Mouse (Mus musculus): ENCODE measurements around the gene Ggta1. TPM values are rescaled to one million over a fixed set of nuclear protein-coding genes. Genes with fewer than 3 reads are reported as not detected.

Gene Ggta1
- polyA plus RNA-seq, 1 experiment from 2014 or later = 18.6 TPM

DNA sequence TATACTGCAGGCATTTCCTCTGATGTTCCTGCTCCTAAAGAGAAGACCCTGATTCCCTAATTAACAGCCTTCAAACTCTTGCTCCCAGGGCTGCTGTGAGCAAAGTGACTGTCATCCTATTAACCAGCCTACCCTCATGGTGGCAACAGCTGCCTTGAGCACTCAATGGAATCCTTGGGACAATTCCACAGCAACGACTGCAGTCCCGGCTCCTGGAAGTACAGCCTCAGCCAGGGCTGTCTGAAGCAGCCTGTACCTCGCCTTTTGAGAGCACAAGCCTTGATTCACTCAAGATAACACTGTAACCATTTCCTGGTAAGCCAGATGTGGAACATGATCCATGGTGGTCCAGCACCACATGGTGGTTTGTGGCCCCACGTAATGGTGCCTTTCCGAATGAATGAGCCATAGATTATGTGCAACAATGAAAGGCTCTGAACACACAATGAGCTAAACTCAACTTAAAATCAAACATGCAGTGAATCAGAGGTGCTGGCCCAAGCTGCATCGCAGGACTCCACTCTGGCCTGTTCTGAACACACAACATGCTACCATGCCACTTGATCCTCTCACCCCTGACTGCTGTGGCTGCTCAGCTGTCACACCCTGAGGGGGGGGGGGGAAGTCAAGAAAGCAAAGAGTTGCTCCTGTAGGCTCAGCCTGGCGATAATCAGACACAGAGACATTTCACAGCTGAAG lies 14.7 kb downstream of the Ggta1 start:
- no peak for DNase-seq (ENCODE audit: low spot score)

DNA sequence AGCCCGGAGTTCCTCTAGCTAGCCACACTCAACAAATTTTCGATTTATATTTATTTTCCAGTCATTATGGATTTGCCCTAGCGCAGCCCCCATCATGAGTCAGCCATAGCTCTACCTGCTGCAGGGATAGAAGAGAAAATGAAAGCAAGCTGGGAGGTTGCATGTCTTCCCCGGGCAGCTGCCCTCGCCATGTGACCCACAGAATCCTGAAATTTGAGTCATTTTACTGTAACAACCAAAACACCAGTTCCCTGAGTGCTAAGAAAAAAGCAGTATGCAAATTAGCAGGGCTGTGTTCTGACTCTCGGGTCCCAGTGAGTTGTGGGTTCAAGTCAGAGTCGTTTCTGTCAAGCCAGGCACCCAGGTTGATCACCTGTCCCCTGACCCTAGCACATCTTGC lies 15.6 kb downstream of the Ggta1 start:
- H3K27ac ChIP-seq (ENCODE audit: low read depth, low read length) = peak overlapping the region; percentile 38; the same call in 1 of the 2 replicates
- H3K4me2 ChIP-seq = peak overlapping the region; percentile 9
- peaks cover 78% of the 10 kb centered on the region for H3K4me1 ChIP-seq (replicated peaks; ENCODE audit: control insufficient read depth, insufficient read depth, low read length)
- WGBS = 80% methylated on average over 7 of the region's 7 CpGs
- H3K36me3 ChIP-seq (ENCODE audit: control insufficient read depth, insufficient read depth, low read length) = no peaks in the 10 kb centered on the region
- no peak for ATAC-seq (replicated peaks; ENCODE audit: low FRiP score)
- H3K27me3 ChIP-seq (replicated peaks; ENCODE audit: control insufficient read depth, insufficient read depth, low read length) = no peaks in the 10 kb centered on the region
- DNase-seq (ENCODE audit: low spot score) = no peak
- H3K9me3 ChIP-seq (ENCODE audit: control insufficient read depth, low read length) = no peaks in the 10 kb centered on the region
- 0 out of 2 replicates have a peak overlapping the region, but pooled peaks have one; percentile 6 for H3K9ac ChIP-seq (ENCODE audit: low read depth, low read length)
- no peak overlapping the region for H3K4me3 ChIP-seq (ENCODE audit: low read depth, low read length)

More for the DNA sequence above, 14.7 kb downstream of the Ggta1 start:
- Histone ChIP-seq H3K9ac (ENCODE audit: low read depth, low read length) (no peak overlapping the region), H3K4me2 (no peak overlapping the region), H3K27ac (ENCODE audit: low read depth, low read length) (no peak overlapping the region), H3K27me3 (replicated peaks; ENCODE audit: control insufficient read depth, insufficient read depth, low read length) (no peaks in the 10 kb centered on the region), H3K4me1 (replicated peaks; ENCODE audit: control insufficient read depth, insufficient read depth, low read length) (peaks cover 84% of the 10 kb centered on the region), H3K36me3 (ENCODE audit: control insufficient read depth, insufficient read depth, low read length) (no peaks in the 10 kb centered on the region), H3K4me3 (ENCODE audit: low read depth, low read length) (no peak overlapping the region), H3K9me3 (ENCODE audit: control insufficient read depth, low read length) (no peaks in the 10 kb centered on the region)
- WGBS = 49% methylated on average over 7 of the region's 7 CpGs
- ATAC-seq (replicated peaks; ENCODE audit: low FRiP score) = no peak

DNA sequence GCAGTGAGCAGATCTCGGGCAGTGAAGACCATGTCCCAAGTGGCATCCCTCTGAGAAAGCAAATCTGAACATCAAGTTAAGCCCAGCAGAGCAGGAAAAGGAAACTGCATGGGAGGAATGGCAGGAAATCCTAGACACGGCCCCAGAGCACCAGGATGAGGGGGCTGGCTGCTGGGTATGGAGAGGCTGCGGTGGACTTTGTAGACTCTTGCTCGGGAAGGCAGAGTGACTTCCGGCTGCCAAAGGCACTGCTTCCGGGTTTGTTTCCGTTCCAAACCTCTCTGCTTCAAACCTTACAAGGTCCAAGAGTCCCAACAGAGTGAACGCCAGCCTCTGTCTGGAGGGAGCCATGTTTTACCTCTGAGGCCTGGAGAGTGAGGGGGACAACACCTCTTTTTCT lies 16.2 kb downstream of the Ggta1 start:
- H3K27me3 ChIP-seq (replicated peaks; ENCODE audit: control insufficient read depth, insufficient read depth, low read length) = no peaks in the 10 kb centered on the region
- peaks cover 72% of the 10 kb centered on the region for H3K4me1 ChIP-seq (replicated peaks; ENCODE audit: control insufficient read depth, insufficient read depth, low read length)
- WGBS = 48% methylated on average over 8 of the region's 8 CpGs
- H3K27ac ChIP-seq (ENCODE audit: low read depth, low read length) = no peak overlapping the region
- no peak for ATAC-seq (replicated peaks; ENCODE audit: low FRiP score)
- H3K9ac ChIP-seq (ENCODE audit: low read depth, low read length) = no peak overlapping the region
- no peaks in the 10 kb centered on the region for H3K9me3 ChIP-seq (ENCODE audit: control insufficient read depth, low read length)
- no peaks in the 10 kb centered on the region for H3K36me3 ChIP-seq (ENCODE audit: control insufficient read depth, insufficient read depth, low read length)
- no peak for DNase-seq (ENCODE audit: low spot score)
- H3K4me2 ChIP-seq = no peak overlapping the region; the same call in 1 of the 2 replicates
- no peak overlapping the region for H3K4me3 ChIP-seq (ENCODE audit: low read depth, low read length)

DNA sequence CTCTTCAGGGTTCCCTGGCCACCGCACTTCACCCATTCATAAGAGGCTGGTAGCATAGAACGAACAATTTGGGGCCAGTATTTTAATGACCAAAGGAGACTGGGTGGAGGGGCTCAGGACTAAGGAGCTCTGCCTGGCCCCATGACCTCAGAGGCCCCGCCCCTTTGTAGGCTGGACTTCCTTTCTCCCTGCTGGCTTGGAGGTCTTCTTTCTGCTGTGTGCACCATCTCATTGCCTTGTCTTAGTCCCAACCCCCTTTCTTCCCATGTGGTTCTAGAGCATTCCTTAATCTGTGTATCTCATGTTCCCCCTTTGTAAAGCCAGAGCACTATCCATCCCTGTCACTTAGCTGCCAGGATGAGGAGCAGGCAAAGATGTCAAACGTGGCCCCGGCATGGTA lies 16.7 kb downstream of the Ggta1 start:
- H3K4me1 ChIP-seq (replicated peaks; ENCODE audit: control insufficient read depth, insufficient read depth, low read length) = peaks cover 67% of the 10 kb centered on the region
- no peaks in the 10 kb centered on the region for H3K9me3 ChIP-seq (ENCODE audit: control insufficient read depth, low read length)
- H3K36me3 ChIP-seq (ENCODE audit: control insufficient read depth, insufficient read depth, low read length) = no peaks in the 10 kb centered on the region
- WGBS = 64% methylated on average over 5 of the region's 5 CpGs
- DNase-seq (ENCODE audit: low spot score) = no peak
- H3K4me3 ChIP-seq (ENCODE audit: low read depth, low read length) = no peak overlapping the region
- H3K4me2 ChIP-seq = no peak overlapping the region
- no peak for ATAC-seq (replicated peaks; ENCODE audit: low FRiP score)
- H3K9ac ChIP-seq (ENCODE audit: low read depth, low read length) = no peak overlapping the region
- H3K27me3 ChIP-seq (replicated peaks; ENCODE audit: control insufficient read depth, insufficient read depth, low read length) = no peaks in the 10 kb centered on the region
- H3K27ac ChIP-seq (ENCODE audit: low read depth, low read length) = no peak overlapping the region

DNA sequence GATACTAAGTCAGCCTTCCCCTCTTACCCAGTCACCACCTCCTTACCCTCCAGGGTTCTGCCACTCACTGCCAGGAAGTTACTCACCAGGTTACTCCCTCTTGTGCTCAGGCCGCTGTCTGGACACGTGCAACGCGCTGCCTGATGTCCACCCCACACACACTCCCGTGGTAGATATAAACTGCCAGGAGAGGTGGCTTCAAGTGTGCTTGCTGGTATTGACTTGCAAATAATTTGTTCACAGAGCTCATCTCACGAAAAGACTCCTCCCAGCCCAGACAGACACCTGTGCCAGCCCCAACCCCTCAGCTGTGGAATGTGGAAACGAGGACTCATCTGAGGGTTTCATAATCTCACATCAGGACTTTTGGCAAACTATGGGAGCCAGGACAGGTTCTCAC lies 17.4 kb downstream of the Ggta1 start:
- H3K4me2 ChIP-seq = no peak overlapping the region
- no peaks in the 10 kb centered on the region for H3K36me3 ChIP-seq (ENCODE audit: control insufficient read depth, insufficient read depth, low read length)
- H3K4me1 ChIP-seq (replicated peaks; ENCODE audit: control insufficient read depth, insufficient read depth, low read length) = peaks cover 60% of the 10 kb centered on the region
- no peak overlapping the region for H3K27ac ChIP-seq (ENCODE audit: low read depth, low read length)
- ATAC-seq (replicated peaks; ENCODE audit: low FRiP score) (no peak), DNase-seq (ENCODE audit: low spot score) (no peak)
- H3K4me3 ChIP-seq (ENCODE audit: low read depth, low read length) = no peak overlapping the region
- H3K9me3 ChIP-seq (ENCODE audit: control insufficient read depth, low read length) = no peaks in the 10 kb centered on the region
- 74% methylated on average over 7 of the region's 7 CpGs for WGBS
- no peak overlapping the region for H3K9ac ChIP-seq (ENCODE audit: low read depth, low read length)
- H3K27me3 ChIP-seq (replicated peaks; ENCODE audit: control insufficient read depth, insufficient read depth, low read length) = no peaks in the 10 kb centered on the region

DNA sequence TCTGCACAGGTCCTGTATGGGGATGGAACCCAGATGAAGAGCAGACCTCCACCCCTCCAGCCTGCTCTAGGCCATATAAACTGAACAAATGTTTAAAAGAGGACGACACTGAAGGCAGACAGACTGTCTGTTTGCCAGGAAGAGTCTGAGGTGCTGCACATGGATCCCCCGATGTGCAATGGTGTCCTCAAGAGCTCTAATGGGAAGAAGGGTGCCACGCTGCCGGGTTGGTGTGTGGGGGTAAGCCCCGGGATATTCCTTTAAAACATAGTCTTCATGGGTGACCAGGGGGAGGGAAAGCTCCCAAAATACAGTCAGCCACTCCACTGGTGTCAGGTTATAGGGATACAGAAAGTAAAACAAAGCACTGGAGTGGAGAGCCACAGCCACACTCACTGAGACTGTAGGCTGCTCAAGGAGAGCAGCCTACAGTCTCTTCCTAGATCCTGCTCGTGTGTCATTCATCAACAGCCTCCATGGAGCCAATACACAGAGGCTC lies 18.2 kb downstream of the Ggta1 start:
- DNase-seq (ENCODE audit: low spot score) (no peak), ATAC-seq (replicated peaks; ENCODE audit: low FRiP score) (no peak)
- H3K36me3 ChIP-seq (ENCODE audit: control insufficient read depth, insufficient read depth, low read length) = no peaks in the 10 kb centered on the region
- H3K4me2 ChIP-seq = peak overlapping the region; percentile 10; the same call in 1 of the 2 replicates
- WGBS = 61% methylated on average over 6 of the region's 6 CpGs
- no peaks in the 10 kb centered on the region for H3K27me3 ChIP-seq (replicated peaks; ENCODE audit: control insufficient read depth, insufficient read depth, low read length)
- peaks cover 52% of the 10 kb centered on the region for H3K4me1 ChIP-seq (replicated peaks; ENCODE audit: control insufficient read depth, insufficient read depth, low read length)
- H3K4me3 ChIP-seq (ENCODE audit: low read depth, low read length) = no peak overlapping the region
- H3K27ac ChIP-seq (ENCODE audit: low read depth, low read length) = no peak overlapping the region
- no peak overlapping the region for H3K9ac ChIP-seq (ENCODE audit: low read depth, low read length)
- no peaks in the 10 kb centered on the region for H3K9me3 ChIP-seq (ENCODE audit: control insufficient read depth, low read length)

DNA sequence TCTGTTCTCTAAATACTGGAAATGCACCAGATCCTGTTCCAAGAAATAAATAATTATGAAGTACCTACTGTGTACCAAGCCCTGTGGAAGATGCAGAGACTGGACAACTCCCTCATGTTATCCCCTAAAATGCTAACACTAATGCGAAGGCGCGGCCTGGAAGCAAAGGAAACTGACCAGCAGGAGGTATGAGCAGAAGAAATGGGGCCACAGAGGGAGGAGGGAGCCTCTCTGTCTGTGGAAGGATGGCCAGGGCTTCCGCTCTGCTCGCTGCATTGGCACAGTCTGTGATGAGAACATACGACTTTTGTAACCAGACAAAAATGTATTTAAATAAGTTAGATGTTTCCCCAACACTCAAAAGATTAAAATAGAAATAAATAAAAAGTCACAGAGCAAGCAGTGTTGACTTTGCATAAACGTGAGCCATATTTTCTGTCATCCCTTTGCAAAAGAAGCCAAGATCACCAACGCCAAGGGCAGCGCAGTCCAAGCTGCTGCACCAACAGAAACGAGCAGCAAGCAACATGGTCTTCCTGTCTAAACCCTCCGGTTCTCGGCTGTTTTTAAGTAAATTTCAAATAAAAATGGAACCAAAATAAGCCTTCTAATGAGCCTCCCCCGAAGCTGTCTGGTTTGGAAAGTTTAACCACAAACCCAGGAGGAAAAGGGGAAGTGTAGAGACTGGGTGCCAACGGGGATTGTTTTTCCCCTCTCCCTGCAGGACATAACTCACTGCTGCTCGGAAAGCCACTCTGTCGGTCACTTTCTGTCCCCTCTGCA lies 18.9 kb downstream of the Ggta1 start:
- H3K4me2 ChIP-seq = peak overlapping the region; percentile 10; the same call in 1 of the 2 replicates
- H3K9ac ChIP-seq (ENCODE audit: low read depth, low read length) = no peak overlapping the region
- no peak for ATAC-seq (replicated peaks; ENCODE audit: low FRiP score)
- peaks cover 45% of the 10 kb centered on the region for H3K4me1 ChIP-seq (replicated peaks; ENCODE audit: control insufficient read depth, insufficient read depth, low read length)
- WGBS = 61% methylated on average over 16 of the region's 16 CpGs
- no peak for DNase-seq (ENCODE audit: low spot score)
- no peaks in the 10 kb centered on the region for H3K36me3 ChIP-seq (ENCODE audit: control insufficient read depth, insufficient read depth, low read length)
- no peaks in the 10 kb centered on the region for H3K27me3 ChIP-seq (replicated peaks; ENCODE audit: control insufficient read depth, insufficient read depth, low read length)
- H3K9me3 ChIP-seq (ENCODE audit: control insufficient read depth, low read length) = no peaks in the 10 kb centered on the region
- no peak overlapping the region for H3K4me3 ChIP-seq (ENCODE audit: low read depth, low read length)
- no peak overlapping the region for H3K27ac ChIP-seq (ENCODE audit: low read depth, low read length)

DNA sequence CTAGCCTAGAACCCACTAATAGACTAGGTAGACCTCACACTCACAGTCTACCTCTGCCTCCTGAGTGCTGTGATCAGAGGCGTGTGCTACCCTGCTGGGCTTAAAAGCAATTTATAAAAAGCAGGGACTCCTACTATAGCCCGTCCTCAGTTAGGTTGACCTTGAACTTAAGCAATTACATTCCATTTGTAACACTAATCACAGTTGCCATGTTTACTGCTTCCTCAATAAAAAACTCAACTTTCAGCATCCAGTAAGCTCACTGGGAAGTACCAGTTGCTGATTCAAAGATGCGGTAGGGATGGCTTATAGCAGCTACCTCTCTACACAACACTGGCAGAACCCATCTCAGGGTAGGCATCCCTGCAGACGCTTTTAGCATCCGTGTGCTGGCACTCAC lies 19.7 kb downstream of the Ggta1 start:
- Histone ChIP-seq H3K36me3 (ENCODE audit: control insufficient read depth, insufficient read depth, low read length) (no peaks in the 10 kb centered on the region), H3K4me1 (replicated peaks; ENCODE audit: control insufficient read depth, insufficient read depth, low read length) (peaks cover 37% of the 10 kb centered on the region), H3K27me3 (replicated peaks; ENCODE audit: control insufficient read depth, insufficient read depth, low read length) (no peaks in the 10 kb centered on the region), H3K4me3 (ENCODE audit: low read depth, low read length) (no peak overlapping the region), H3K9ac (ENCODE audit: low read depth, low read length) (no peak overlapping the region), H3K27ac (ENCODE audit: low read depth, low read length) (no peak overlapping the region), H3K9me3 (ENCODE audit: control insufficient read depth, low read length) (no peaks in the 10 kb centered on the region), H3K4me2 (no peak overlapping the region)
- DNase-seq (ENCODE audit: low spot score) (no peak), ATAC-seq (replicated peaks; ENCODE audit: low FRiP score) (no peak)
- WGBS = 83% methylated on average over 5 of the region's 5 CpGs

Data from liver, embryonic 11.5 days (tissue).